Mouse (Mus musculus): ENCODE measurements around the gene Olfr954. TPM values are rescaled to one million over a fixed set of nuclear protein-coding genes. Genes with fewer than 3 reads are reported as not detected.

Olfr954 gene
- polyA plus RNA-seq (2012; rRNA removed), result not detected in 2 replicates

- no peak for DNase-seq (ENCODE audit: low spot score)
Observed at GRCm38 (mm10) chr9:39456401-39456800, at the start of gene Olfr954. TSS of gene Olfr954 (plus strand) at chr9:39456701.

DNA sequence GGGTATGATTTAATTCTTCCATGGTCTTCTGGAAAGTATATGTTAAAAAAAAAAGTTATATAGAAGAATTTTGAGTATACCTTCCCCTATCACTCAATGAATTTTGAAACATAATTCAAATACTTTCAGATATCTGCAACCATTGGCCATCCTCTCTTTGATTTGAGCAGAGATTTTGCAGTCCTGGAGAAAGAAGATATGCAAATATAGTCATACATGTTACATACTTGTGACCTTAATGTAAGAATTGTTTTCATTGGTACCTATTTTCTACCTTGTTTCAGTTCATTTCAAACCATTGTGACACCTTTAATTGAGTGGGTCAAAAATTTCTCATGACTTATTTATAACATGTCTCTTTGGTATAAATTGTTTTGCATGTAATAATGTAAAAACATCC is 29.5 kb upstream of the Olfr954 start, which contains the start of gene Olfr952:
Gene Olfr952, minus strand, starts transcription at position 101 of the 400 bp plus-strand sequence.
- no peak for DNase-seq (ENCODE audit: low spot score)

DNA sequence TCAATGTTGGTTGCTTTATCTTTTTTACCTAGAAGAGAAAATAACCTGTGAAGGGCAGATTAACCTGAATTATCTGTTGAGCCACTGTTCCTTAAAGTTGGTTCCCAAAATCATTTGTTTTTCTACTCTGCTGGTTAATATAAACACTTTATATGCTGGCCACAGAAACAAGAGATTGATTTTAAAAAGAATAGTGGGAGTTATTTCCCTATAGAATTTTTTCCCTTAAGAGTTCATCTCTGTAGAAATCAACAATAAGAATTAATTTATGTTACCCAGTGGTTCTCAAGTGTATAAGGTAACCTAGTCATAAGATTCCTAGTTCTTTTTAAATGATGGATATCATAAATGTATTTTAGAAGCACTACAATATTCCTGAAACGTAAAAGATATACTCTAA is 15.3 kb downstream of the Olfr954 start, which contains the start of gene Olfr955:
Gene Olfr955, minus strand, starts transcription at position 101 of the 400 bp plus-strand sequence.
- DNase-seq (ENCODE audit: low spot score), result no peak

- DNase-seq (ENCODE audit: low spot score), result no peak
Observed at GRCm38 (mm10) chr9:39493895-39494294, 37.4 kb downstream of the Olfr954 start, which contains the start of gene Olfr44. TSS of gene Olfr44 (minus strand) at chr9:39493995.

- DNase-seq (ENCODE audit: low spot score), result no peak
Observed at GRCm38 (mm10) chr9:39508998-39509397, 52.5 kb downstream of the Olfr954 start.

GRCm38 (mm10) chr9:39509412-39509811 is 52.9 kb downstream of the Olfr954 start:
- no peak for DNase-seq (ENCODE audit: low spot score)

Other genes starting within 250 kb of the Olfr954 start
- gene Olfr1537, start 206.7 kb upstream of the Olfr954 start, polyA plus RNA-seq (2012; rRNA removed), result not detected in 2 replicates
- not detected in 2 replicates for gene Olfr945, start 179.9 kb upstream of the Olfr954 start, polyA plus RNA-seq (2012; rRNA removed)
- gene Olfr948, start 130.7 kb upstream of the Olfr954 start, polyA plus RNA-seq (2012; rRNA removed), result not detected in 2 replicates
- not detected in 2 replicates for gene Olfr951, start 69.3 kb upstream of the Olfr954 start, polyA plus RNA-seq (2012; rRNA removed)
- not detected in 2 replicates for gene Olfr952, start 29.6 kb upstream of the Olfr954 start, polyA plus RNA-seq (2012; rRNA removed)
- not detected in 2 replicates for gene Olfr955, start 15.2 kb downstream of the Olfr954 start, polyA plus RNA-seq (2012; rRNA removed)
- gene Olfr44, start 37.3 kb downstream of the Olfr954 start, polyA plus RNA-seq (2012; rRNA removed), result not detected in 2 replicates
- gene Olfr957, start 59.1 kb downstream of the Olfr954 start, polyA plus RNA-seq (2012; rRNA removed), result not detected in 2 replicates
- gene Olfr958, start 97.4 kb downstream of the Olfr954 start, polyA plus RNA-seq (2012; rRNA removed), result not detected in 2 replicates
- gene Olfr959, start 118.9 kb downstream of the Olfr954 start, polyA plus RNA-seq (2012; rRNA removed), result not detected in 2 replicates
- gene AW551984, start 147.7 kb downstream of the Olfr954 start, polyA plus RNA-seq (2012; rRNA removed), result 14.8 and 16.8 TPM in 2 replicates
- gene Olfr148, start 154.0 kb downstream of the Olfr954 start, polyA plus RNA-seq (2012; rRNA removed), result not detected in 2 replicates
- gene Olfr960, start 164.7 kb downstream of the Olfr954 start, polyA plus RNA-seq (2012; rRNA removed), result not detected in 2 replicates
- gene Olfr961, start 188.4 kb downstream of the Olfr954 start, polyA plus RNA-seq (2012; rRNA removed), result not detected in 2 replicates
- gene Olfr963, start 210.5 kb downstream of the Olfr954 start, polyA plus RNA-seq (2012; rRNA removed), result not detected in 2 replicates